Mouse (Mus musculus) left cerebral cortex, postnatal 25 days (tissue): ENCODE data around the gene Atp6v0e2. TPM values are rescaled to one million over a fixed set of nuclear protein-coding genes. Genes with fewer than 3 reads are reported as not detected.
"Not testable (repeated sequence)": the region's sequence is repeated elsewhere in the genome, so short reads cannot be mapped to it uniquely, and the experiment has no call there.

Experiments used
- DNase-seq, 2 experiments: peaks; one replicate each; pipeline ENCODE4 v3.0.0; 2022; ENCODE audit warnings: low spot score in 2 of 2, mixed read lengths in 1 of 2
- intact Hi-C: fragments of 180-260 bp; cut with DNase I; formaldehyde crosslinking; loops from one replicate; pipeline ENCODE4 v1.15.1; 2025
- total RNA-seq, 2 experiments: library from RNA; stranded (reverse); gene quantifications; 2 replicates each; pipeline ENCODE4 v1.2.3; 2021

Gene Atp6v0e2
- 100 to 1,000 TPM; 458 to 480 TPM for total RNA-seq

- peak; percentile 92 to 96 for DNase-seq
- intact Hi-C loops = loop anchor here (5.0 kb wide), 1 partner anchor 360 kb away; no protein-coding TSS in a partner anchor
Observed at GRCm38 (mm10) chr6:48537105-48537954, at the start of gene Atp6v0e2. Gene Atp6v0e2 (plus strand): TSS chr6:48537615.

- DNase-seq = no peak
- intact Hi-C loops = no loop called here
Observed at GRCm38 (mm10) chr6:48487747-48488725, 49.4 kb upstream of the Atp6v0e2 start.

- intact Hi-C loops = no loop called here
- DNase-seq = no peak
Observed at GRCm38 (mm10) chr6:48489741-48490140, 47.7 kb upstream of the Atp6v0e2 start.

GRCm38 (mm10) chr6:48491361-48491760, 46.1 kb upstream of the Atp6v0e2 start:
- no peak for DNase-seq
- intact Hi-C loops = no loop called here

- intact Hi-C loops = no loop called here
- no peak for DNase-seq
Observed at GRCm38 (mm10) chr6:48493136-48493730, 44.2 kb upstream of the Atp6v0e2 start.

- DNase-seq = no peak
- intact Hi-C loops = no loop called here
Observed at GRCm38 (mm10) chr6:48497521-48497920, 39.9 kb upstream of the Atp6v0e2 start.

- intact Hi-C loops = loop anchor here (2.0 to 10.0 kb wide), 2 partner anchors 59 to 329 kb away; partner anchors contain the start of gene Zfp467
- no peak for DNase-seq
Observed at GRCm38 (mm10) chr6:48503847-48504240, 33.6 kb upstream of the Atp6v0e2 start.

- intact Hi-C loops = loop anchor here (2.0 to 10.0 kb wide), 2 partner anchors 60 to 330 kb away; partner anchors contain the start of gene Zfp467
Observed at GRCm38 (mm10) chr6:48504241-48504854, 33.1 kb upstream of the Atp6v0e2 start.

GRCm38 (mm10) chr6:48508087-48508486, 29.3 kb upstream of the Atp6v0e2 start:
- intact Hi-C loops = loop anchor here (5.0 to 10.0 kb wide), 2 partner anchors 111 to 333 kb away; partner anchors contain the start of gene Krba1
- DNase-seq = no peak

More at GRCm38 (mm10) chr6:48504241-48504854, 33.1 kb upstream of the Atp6v0e2 start:
- peak; percentile 80 to 90 for DNase-seq

GRCm38 (mm10) chr6:48510426-48510825, 27.0 kb upstream of the Atp6v0e2 start:
- intact Hi-C loops = no loop called here
- DNase-seq = no peak

- no peak for DNase-seq
Observed at GRCm38 (mm10) chr6:48511861-48512260, 25.6 kb upstream of the Atp6v0e2 start.

GRCm38 (mm10) chr6:48524882-48525281, 12.5 kb upstream of the Atp6v0e2 start:
- DNase-seq, intact Hi-C loops: not testable (repeated sequence)

More at GRCm38 (mm10) chr6:48511861-48512260, 25.6 kb upstream of the Atp6v0e2 start:
- intact Hi-C loops = no loop called here

GRCm38 (mm10) chr6:48527901-48528300, 9.5 kb upstream of the Atp6v0e2 start:
- intact Hi-C loops = no loop called here
- DNase-seq = no peak

GRCm38 (mm10) chr6:48529261-48529660, 8.2 kb upstream of the Atp6v0e2 start:
- DNase-seq = no peak
- intact Hi-C loops = no loop called here

GRCm38 (mm10) chr6:48529871-48530440, 7.5 kb upstream of the Atp6v0e2 start:
- intact Hi-C loops = no loop called here
- no peak for DNase-seq

GRCm38 (mm10) chr6:48530862-48531261, 6.6 kb upstream of the Atp6v0e2 start:
- intact Hi-C loops = no loop called here
- DNase-seq = no peak

- no peak for DNase-seq
- intact Hi-C loops = no loop called here
Observed at GRCm38 (mm10) chr6:48533475-48533874, 3.9 kb upstream of the Atp6v0e2 start.

GRCm38 (mm10) chr6:48534913-48535312, 2.5 kb upstream of the Atp6v0e2 start:
- intact Hi-C loops = loop anchor here (5.0 kb wide), 1 partner anchor 358 kb away; no protein-coding TSS in a partner anchor
- DNase-seq = no peak
